9 mouse cellular contexts compared by ENCODE assay signal in genomic region chr9:69467310-69467939, GRCm38 (mm10). TPM values are rescaled to one million over a fixed set of nuclear protein-coding genes. Genes with fewer than 3 reads are reported as not detected.
DNase-seq lines count a peak whose midpoint lies in the region; ATAC-seq and TF ChIP-seq lines count a peak whose summit lies in the region.
"Had no signal": no experiment of that assay in that cellular context is flagged by ENCODE, and none has a peak within 500 bp of the region (broad histone marks: within the 10 kb centered on the region; RNA-seq: fewer than 3 reads in every experiment).

No protein-coding gene starts in this region.

- H3K9ac ChIP-seq in heart, postnatal 0 days (replicated peaks; ENCODE audit: low read depth, low read length), result no peak overlapping the region
- no peak overlapping the region for H3K9ac ChIP-seq in embryonic facial prominence, embryonic 12.5 days
- no peak overlapping the region for H3K9ac ChIP-seq in limb, embryonic 12.5 days (replicated peaks)

- H3K4me3 ChIP-seq in heart, postnatal 0 days (ENCODE audit: low read depth, low read length), result no peak overlapping the region
- H3K4me3 ChIP-seq in embryonic facial prominence, embryonic 12.5 days, result no peak overlapping the region
- no peak overlapping the region for H3K4me3 ChIP-seq in limb, embryonic 12.5 days (replicated peaks)

- no peaks in the 10 kb centered on the region for H3K9me3 ChIP-seq in heart, postnatal 0 days (replicated peaks; ENCODE audit: control insufficient read depth, low read length)
- H3K9me3 ChIP-seq in embryonic facial prominence, embryonic 12.5 days, result no peaks in the 10 kb centered on the region
- no peaks in the 10 kb centered on the region for H3K9me3 ChIP-seq in limb, embryonic 12.5 days

- no peak for TF ChIP-seq EP300 in heart, postnatal 0 days (IDR thresholded peaks at IDR 0.05; ENCODE audit: low read depth)

- no peak overlapping the region for H3K4me2 ChIP-seq in heart, postnatal 0 days (ENCODE audit: low read depth, low read length)
- no peak overlapping the region for H3K4me2 ChIP-seq in embryonic facial prominence, embryonic 12.5 days (replicated peaks)
- H3K4me2 ChIP-seq in limb, embryonic 12.5 days, result no peak overlapping the region

- peak overlapping the region; percentile 20; the same call in 1 of the 2 replicates for H3K27ac ChIP-seq in heart, postnatal 0 days (ENCODE audit: low read depth)
- peak overlapping the region; percentile 65 for H3K27ac ChIP-seq in embryonic facial prominence, embryonic 12.5 days
- peak overlapping the region; percentile 68 for H3K27ac ChIP-seq in limb, embryonic 12.5 days

- ATAC-seq in heart, postnatal 0 days (ENCODE audit: insufficient read depth, low read depth), result no peak
- ATAC-seq in embryonic facial prominence, embryonic 12.5 days (ENCODE audit: insufficient number of reproducible peaks, insufficient read depth, low FRiP score, low TSS enrichment), result no peak
- no peak for ATAC-seq in limb, embryonic 12.5 days (ENCODE audit: insufficient number of reproducible peaks, insufficient read depth, low FRiP score, low TSS enrichment, low read depth)

- TF ChIP-seq CTCF in heart, postnatal 0 days (IDR thresholded peaks at IDR 0.05; ENCODE audit: low read depth), result no peak

- no peak for DNase-seq in heart, postnatal 0 days (ENCODE audit: low spot score)
- DNase-seq in heart, postnatal 4 days, result no peak
- DNase-seq in Muller cell, postnatal 12 days (ENCODE audit: inconsistent ontology term), result peak; percentile 90
- no peak for DNase-seq in layer of hippocampus, postnatal 14 days (ENCODE audit: low spot score in 2 of 2)
- DNase-seq in frontal cortex, postnatal 14 days (ENCODE audit: low spot score in 2 of 2), result no peak
- DNase-seq in gastrocnemius, adult 18-20 months (ENCODE audit: low spot score), result no peak
- DNase-seq: layer of hippocampus, adult 9-11 months had no signal

- H3K27me3 ChIP-seq in heart, postnatal 0 days (ENCODE audit: control insufficient read depth, insufficient read depth, low read length), result no peaks in the 10 kb centered on the region
- no peaks in the 10 kb centered on the region for H3K27me3 ChIP-seq in embryonic facial prominence, embryonic 12.5 days
- no peaks in the 10 kb centered on the region for H3K27me3 ChIP-seq in limb, embryonic 12.5 days

- peaks cover 51% of the 10 kb centered on the region for H3K36me3 ChIP-seq in heart, postnatal 0 days (replicated peaks; ENCODE audit: control insufficient read depth, insufficient read depth, low read length)
- H3K36me3 ChIP-seq in embryonic facial prominence, embryonic 12.5 days, result peaks cover 15% of the 10 kb centered on the region
- peaks cover 5% of the 10 kb centered on the region; the same call in 1 of the 2 replicates for H3K36me3 ChIP-seq in limb, embryonic 12.5 days

- WGBS in heart, postnatal 0 days, result 61% methylated on average over 10 of the region's 10 CpGs
- WGBS in embryonic facial prominence, embryonic 12.5 days, result 44% methylated on average over 10 of the region's 10 CpGs
- WGBS in limb, embryonic 12.5 days, result 62% methylated on average over 10 of the region's 10 CpGs

- H3K4me1 ChIP-seq in heart, postnatal 0 days (ENCODE audit: control insufficient read depth, insufficient read depth), result peaks cover 41% of the 10 kb centered on the region
- H3K4me1 ChIP-seq in embryonic facial prominence, embryonic 12.5 days, result peaks cover 64% of the 10 kb centered on the region
- peaks cover 61% of the 10 kb centered on the region for H3K4me1 ChIP-seq in limb, embryonic 12.5 days (replicated peaks)

RNA-seq across cellular contexts. Expression of gene Anxa2, which starts 14.0 kb away (rescaled TPM):
- total RNA-seq in heart, postnatal 0 days (2014; rRNA removed; ENCODE audit: low replicate concordance), result 367 and 369 TPM in 2 replicates
- polyA plus RNA-seq in heart, postnatal 0 days (2015; fragmentation: Nextera tagmentation; extraction: Ambion mirVana), result 268 and 280 TPM in 2 replicates
- 100 to 1,000 TPM; 251 to 268 TPM for total RNA-seq in heart, postnatal 4 days (2021)
- 636 and 644 TPM in 2 replicates for polyA plus RNA-seq in embryonic facial prominence, embryonic 12.5 days (2016; fragmentation: Nextera tagmentation; extraction: Ambion mirVana)
- 261 and 301 TPM in 2 replicates for polyA plus RNA-seq in limb, embryonic 12.5 days (2016; fragmentation: Nextera tagmentation; extraction: Ambion mirVana)
- total RNA-seq in layer of hippocampus, postnatal 14 days (2021), result 10 to 100 TPM; 12.4 to 18.4 TPM
- 10 to 100 TPM; 29.4 to 53.6 TPM for total RNA-seq in gastrocnemius, adult 18-20 months (2021)
